Mouse (Mus musculus) lung, adult 2 months (tissue): ENCODE data around the gene 1700013G24Rik. TPM values are rescaled to one million over a fixed set of nuclear protein-coding genes. Genes with fewer than 3 reads are reported as not detected.

Experiments
- DNase-seq: peaks from one replicate; pipeline ENCODE4 v3.0.0; 2022
- H3K4me1 ChIP-seq: fragments of 200-500 bp; 2 replicates; pipeline ENCODE4 v1.6.1; 2011; ENCODE audit warnings: low read length; ENCODE audit not compliant: control insufficient read depth, insufficient read depth
- H3K4me3 ChIP-seq: fragments of 200-500 bp; replicated peaks from 2 replicates; pipeline ENCODE3; 2011; ENCODE audit warnings: low read depth, mild to moderate bottlenecking, control low read depth, low read length; ENCODE audit errors: extremely low read depth
- CTCF ChIP-seq: fragments of 200-500 bp; IDR thresholded peaks from 2 replicates; pipeline ENCODE4 v1.5.1; 2011; ENCODE audit warnings: mild to moderate bottlenecking, low read length, control low read depth; ENCODE audit not compliant: insufficient read depth
- POLR2A ChIP-seq: fragments of 200-500 bp; IDR thresholded peaks from 2 replicates; pipeline ENCODE4 v1.6.1; 2011; ENCODE audit warnings: low read depth, mild to moderate bottlenecking, control low read depth, low read length, borderline replicate concordance; ENCODE audit errors: extremely low read depth
- WGBS: fragments of 180-500 bp; shearing (Covaris S2); methylation state at CpG from one replicate; pipeline ENCODE4 v1.1.7; 2018; 5-methylcytosine and 5-hydroxymethylcytosine counted together
- polyA plus RNA-seq: library from polyadenylated mRNA; depleted of rRNA; stranded (reverse); fragments of >200 nt; gene quantifications from 2 replicates; pipeline ENCODE4 v1.2.3, GENCODE M21; 2012

The 1700013G24Rik gene
- polyA plus RNA-seq, 1 experiment: 0.15 TPM

DNA sequence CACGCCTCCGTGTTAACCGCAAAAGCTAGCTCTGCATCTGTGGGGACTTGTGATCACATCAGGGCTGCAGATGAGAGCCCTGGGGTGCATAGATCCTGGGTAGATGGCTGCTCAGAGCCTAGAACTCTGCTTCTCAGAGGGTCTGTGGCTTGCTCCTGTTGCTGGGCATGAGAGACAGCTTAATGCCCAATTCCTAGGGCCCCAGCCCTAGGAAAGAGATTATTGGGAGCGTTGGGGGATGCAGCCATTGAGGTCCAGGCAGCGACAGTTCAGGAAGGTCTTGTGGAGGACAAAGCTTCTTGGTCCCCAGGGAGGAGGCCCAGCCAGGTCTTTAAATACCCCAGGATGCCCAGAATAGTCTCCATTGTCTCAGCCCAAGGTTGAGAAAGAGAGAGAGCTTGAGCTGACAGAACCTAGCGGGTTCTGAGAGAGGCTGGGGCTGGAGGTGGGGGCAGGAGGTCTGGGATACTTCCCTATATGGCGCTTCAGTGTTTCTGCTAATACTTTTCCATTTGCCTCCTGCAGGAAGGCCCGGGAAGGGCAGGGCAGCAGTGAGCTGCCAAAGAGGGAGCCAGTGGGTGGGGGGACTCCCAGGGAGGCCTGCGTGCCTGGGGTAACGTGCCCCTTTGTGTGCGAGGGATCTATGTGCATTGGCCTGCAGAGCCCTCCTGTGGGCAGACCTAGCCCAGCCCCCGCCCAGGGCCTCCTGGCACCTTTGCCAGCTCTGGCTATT is 35.7 kb downstream of the 1700013G24Rik start:
- DNase-seq: no peak
- WGBS: 26% methylated on average over 12 of the region's 12 CpGs
- no peak overlapping the region for H3K4me3 ChIP-seq

DNA sequence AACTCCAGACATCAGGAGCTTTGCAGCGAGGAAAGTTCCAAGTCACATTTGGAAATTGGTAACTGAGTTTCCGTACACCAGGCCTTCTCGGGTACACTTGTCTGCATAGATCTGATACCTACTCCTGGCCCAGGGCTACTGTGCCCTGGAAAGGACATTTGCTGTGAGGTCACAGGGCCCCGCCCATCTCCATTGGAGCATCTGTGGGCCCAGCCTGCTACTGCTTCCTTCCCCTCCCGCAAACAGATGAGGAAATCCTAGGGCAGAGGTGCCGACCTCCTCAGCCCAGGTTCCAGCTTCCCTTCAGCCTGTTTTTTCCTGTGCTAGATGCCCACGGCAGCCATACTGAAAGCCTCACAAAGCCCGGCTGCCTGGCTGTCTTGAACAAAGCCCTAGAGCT is 36.9 kb downstream of the 1700013G24Rik start:
- DNase-seq: no peak
- TF ChIP-seq CTCF (no peak), POLR2A (no peak)
- H3K4me3 ChIP-seq: no peak overlapping the region
- WGBS: 48% methylated on average over 8 of the region's 8 CpGs
- peaks cover 6% of the 10 kb centered on the region for H3K4me1 ChIP-seq

More for the DNA sequence above, 35.7 kb downstream of the 1700013G24Rik start:
- peaks cover 14% of the 10 kb centered on the region for H3K4me1 ChIP-seq
- TF ChIP-seq POLR2A: no peak
- peak; percentile 17; the same call in 1 of the 2 replicates for TF ChIP-seq CTCF

DNA sequence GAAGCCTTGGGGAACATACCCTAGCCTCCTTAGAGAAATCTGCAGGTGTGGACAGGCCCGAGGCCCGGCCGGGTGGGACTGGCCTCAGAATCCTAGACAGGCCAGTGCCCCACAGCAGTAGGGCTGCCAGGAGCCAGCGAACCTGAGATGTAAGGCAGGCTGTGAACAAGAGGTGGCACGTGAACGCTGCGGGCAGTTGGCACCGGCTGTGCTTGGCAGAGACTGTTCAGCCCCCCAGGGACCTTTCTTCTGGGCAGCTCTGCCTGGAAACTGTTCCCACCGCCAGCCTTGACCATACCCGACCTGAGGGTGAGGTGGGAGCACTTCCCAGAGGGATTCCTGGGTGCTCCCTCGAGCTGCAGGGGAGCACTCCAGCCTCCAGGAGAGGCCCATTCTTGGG is 39.5 kb downstream of the 1700013G24Rik start:
- WGBS: 78% methylated on average over 11 of the region's 11 CpGs
- Histone ChIP-seq H3K4me1 (peaks cover 8% of the 10 kb centered on the region), H3K4me3 (no peak overlapping the region)
- TF ChIP-seq CTCF: no peak
- TF ChIP-seq POLR2A: no peak
- DNase-seq: no peak

DNA sequence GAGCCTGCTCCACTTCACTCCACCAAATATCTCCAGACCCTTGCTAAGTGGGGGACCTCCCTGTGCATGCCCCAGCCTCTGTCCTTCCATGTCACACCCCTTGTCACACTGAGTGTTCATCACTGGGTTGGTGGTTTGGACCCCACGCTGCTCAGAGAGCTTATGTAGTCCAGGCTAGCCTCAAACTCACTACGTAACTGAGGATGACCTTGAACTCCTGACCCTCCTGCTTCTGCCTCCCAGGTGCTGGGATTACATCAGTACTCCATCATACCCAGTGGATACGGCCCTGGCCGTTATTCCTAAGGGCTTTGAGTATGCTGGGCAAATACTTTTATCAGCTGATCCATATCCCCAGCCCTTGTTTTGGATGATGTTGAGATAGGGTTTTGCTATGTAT is 40.1 kb downstream of the 1700013G24Rik start:
- 83% methylated on average over 4 of the region's 4 CpGs for WGBS
- no peak overlapping the region for H3K4me3 ChIP-seq
- DNase-seq: no peak
- H3K4me1 ChIP-seq: peaks cover 11% of the 10 kb centered on the region
- TF ChIP-seq POLR2A (no peak), CTCF (no peak)

DNA sequence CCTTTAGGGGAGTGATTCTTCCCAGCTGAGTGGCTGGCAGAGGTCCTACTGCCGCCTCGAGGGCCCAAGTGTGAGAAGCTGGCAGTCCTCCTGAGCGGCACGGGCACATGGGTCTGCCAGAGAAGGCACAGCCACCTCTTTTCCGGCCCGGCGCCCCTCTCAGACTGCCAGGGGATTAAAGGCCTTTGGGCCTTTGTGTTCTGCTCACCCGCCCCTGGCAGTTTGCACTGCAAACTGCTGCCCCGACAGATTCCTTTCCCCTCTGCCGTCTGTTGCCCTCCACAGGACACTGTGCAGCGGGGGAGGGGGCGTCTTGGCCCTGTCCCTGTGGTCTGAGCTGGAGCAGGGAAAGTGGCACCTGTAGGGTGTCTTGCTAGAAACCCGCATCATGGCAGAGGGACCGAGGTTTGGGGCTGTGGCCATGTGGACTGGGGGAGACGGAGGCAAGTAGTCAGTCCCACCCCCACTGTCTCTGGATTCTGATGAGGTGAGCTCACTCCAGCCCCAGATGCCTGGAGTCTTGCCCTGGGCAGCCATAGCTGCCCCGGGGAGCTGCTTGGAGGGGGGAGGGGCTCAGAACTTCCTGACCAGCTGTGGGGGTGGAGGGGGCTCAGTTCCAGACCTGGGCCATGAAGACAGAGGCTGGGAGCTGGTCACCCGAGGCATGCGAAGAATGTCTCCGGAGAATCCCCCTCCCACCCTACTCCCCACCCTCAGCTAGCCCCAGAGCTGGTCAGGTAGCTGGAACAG is 41.8 kb downstream of the 1700013G24Rik start:
- no peak for TF ChIP-seq POLR2A
- no peak for TF ChIP-seq CTCF
- Histone ChIP-seq H3K4me3 (no peak overlapping the region), H3K4me1 (peaks cover 13% of the 10 kb centered on the region)
- WGBS: 42% methylated on average over 19 of the region's 19 CpGs
- DNase-seq: no peak

DNA sequence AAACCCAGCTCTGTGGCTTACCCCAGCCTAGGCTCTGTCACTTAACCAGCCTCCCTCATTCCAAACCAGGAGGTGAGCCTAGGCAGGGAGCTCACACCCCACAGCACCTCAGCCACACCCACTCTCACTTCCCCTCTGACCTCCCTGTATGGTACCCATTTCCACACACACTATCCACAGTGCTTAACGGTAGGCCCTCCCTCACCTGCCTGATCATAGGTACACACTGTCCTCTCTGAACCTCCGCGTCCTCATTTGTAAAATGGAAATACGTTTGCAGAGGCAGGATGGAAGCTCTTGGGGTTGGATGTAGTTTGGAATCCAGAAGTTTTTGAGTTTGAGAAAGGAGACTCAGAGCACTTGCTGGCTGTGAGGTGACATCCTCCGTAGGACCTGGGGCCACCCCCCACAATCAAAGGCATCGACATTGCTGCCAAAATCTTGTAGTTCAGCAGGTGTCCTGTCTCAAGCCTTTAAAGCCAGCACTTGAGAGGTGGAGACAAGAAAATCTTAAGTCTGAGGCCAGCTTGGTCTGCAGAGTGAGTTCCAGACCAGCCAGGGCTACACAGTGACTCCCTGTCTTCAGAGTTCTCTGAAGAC is 42.5 kb downstream of the 1700013G24Rik start:
- no peak for TF ChIP-seq CTCF
- no peak for TF ChIP-seq POLR2A
- H3K4me3 ChIP-seq: no peak overlapping the region
- WGBS: 59% methylated on average over 6 of the region's 6 CpGs
- no peak for DNase-seq
- peaks cover 13% of the 10 kb centered on the region for H3K4me1 ChIP-seq

DNA sequence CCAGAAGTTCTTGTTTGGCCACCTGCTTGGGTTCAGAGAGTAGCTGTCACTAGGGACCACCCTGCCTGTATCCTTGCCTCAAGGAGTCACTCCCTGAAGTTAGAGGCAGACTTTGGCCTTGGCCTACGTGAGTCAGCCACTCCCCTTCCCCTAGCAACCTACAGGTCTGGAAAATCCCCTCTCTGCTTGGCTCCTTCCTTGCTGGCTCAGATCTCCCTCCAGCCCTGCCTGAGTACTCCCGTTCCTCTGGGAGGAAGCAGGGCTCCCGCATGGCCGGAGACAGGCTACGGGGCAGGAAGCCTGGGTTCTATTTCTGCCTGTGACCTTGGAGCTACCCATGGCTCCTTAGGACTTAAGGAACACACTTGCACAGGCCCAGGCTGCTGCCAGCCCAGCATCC is 44.3 kb downstream of the 1700013G24Rik start:
- DNase-seq: no peak
- TF ChIP-seq POLR2A (no peak), CTCF (no peak)
- no peak overlapping the region for H3K4me3 ChIP-seq
- H3K4me1 ChIP-seq: peaks cover 13% of the 10 kb centered on the region
- WGBS: 38% methylated on average over 5 of the region's 5 CpGs

DNA sequence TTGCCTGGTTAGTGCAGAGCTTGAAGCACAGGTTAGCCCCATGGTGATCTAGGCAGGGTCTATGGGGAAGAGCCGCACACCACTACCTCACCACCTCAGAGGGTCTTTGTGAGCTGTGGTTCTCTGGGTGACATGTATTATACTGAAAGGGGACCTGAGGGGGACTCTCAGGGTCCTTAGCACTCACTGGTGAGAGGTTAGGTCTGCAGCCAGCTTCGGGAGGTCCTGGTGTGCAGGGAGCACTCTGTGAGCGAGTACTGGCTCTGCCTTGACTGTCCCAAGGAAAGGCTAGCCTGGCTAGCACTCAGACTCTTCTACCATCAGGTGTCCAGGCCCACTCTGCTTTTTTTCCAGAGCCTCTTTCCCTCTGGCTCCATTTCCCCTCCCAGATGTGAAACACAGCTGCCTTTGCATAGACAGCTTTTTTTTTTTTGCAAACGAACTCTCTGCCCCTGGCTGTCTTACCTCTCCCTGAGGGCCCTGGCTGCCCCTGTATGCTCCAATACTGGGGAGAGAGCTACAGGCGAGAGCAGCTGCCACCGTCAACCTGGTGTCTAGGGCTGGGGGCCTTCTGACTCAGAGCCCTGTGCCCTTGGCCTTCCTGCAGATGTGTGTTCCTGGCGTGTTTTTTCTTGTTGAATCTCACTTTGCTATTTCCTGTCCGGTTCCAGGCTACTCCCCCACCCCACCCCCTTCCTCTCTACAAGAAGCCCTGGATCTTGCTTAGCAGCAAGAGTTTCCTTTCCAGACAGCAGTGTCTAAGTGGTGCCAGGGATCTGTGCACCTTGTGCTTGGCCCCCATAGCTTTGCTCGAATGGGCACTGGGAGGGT is 45.0 kb downstream of the 1700013G24Rik start:
- H3K4me1 ChIP-seq: peaks cover 13% of the 10 kb centered on the region
- no peak for DNase-seq
- no peak for TF ChIP-seq CTCF
- no peak for TF ChIP-seq POLR2A
- no peak overlapping the region for H3K4me3 ChIP-seq
- 38% methylated on average over 9 of the region's 9 CpGs for WGBS
